Mouse (Mus musculus) cerebellum, postnatal 14 days (tissue): ENCODE measurements around the gene Smim24.
A peak's percentile ranks its signal among the peaks of the same experiment; 100 is the strongest.

ENCODE experiments used
- DNase-seq, 2 experiments: peaks; one replicate each; pipeline ENCODE4 v3.0.0; 2021; ENCODE audit warnings: mixed read lengths in 2 of 2

Gene Smim24

GRCm38 (mm10) chr10:81410981-81411380, 18.1 kb downstream of the Smim24 start:
- no peak for DNase-seq

GRCm38 (mm10) chr10:81411471-81412400, 18.9 kb downstream of the Smim24 start:
- peak; percentile 95 for DNase-seq

GRCm38 (mm10) chr10:81412586-81413309, 19.9 kb downstream of the Smim24 start:
- DNase-seq: peak in 1 of 2 experiments; percentile 61

GRCm38 (mm10) chr10:81413310-81414261, 20.7 kb downstream of the Smim24 start:
- peak; percentile 88 to 90 for DNase-seq

- DNase-seq: peak in 1 of 2 experiments; percentile 59
Observed at GRCm38 (mm10) chr10:81414682-81415081, 21.8 kb downstream of the Smim24 start.

- DNase-seq: no peak
Observed at GRCm38 (mm10) chr10:81415146-81415545, 22.3 kb downstream of the Smim24 start.

GRCm38 (mm10) chr10:81415549-81416310, 22.9 kb downstream of the Smim24 start:
- DNase-seq: peak; percentile 68 to 71

GRCm38 (mm10) chr10:81416581-81417226, 23.9 kb downstream of the Smim24 start:
- peak; percentile 97 to 98 for DNase-seq

- peak in 1 of 2 experiments; percentile 44 for DNase-seq
Observed at GRCm38 (mm10) chr10:81417227-81418215, 24.7 kb downstream of the Smim24 start.

GRCm38 (mm10) chr10:81418216-81419070, 25.6 kb downstream of the Smim24 start:
- peak; percentile 24 to 35 for DNase-seq

GRCm38 (mm10) chr10:81419111-81419928, 26.5 kb downstream of the Smim24 start:
- DNase-seq: peak; percentile 27 to 34

GRCm38 (mm10) chr10:81420191-81420767, 27.4 kb downstream of the Smim24 start:
- DNase-seq: peak; percentile 77 to 82

- DNase-seq: peak; percentile 17 to 20
Observed at GRCm38 (mm10) chr10:81421041-81421796, 28.4 kb downstream of the Smim24 start.

GRCm38 (mm10) chr10:81421797-81422100, 28.9 kb downstream of the Smim24 start:
- DNase-seq: no peak

- DNase-seq: peak; percentile 24 to 26
Observed at GRCm38 (mm10) chr10:81422191-81422590, 29.3 kb downstream of the Smim24 start.

GRCm38 (mm10) chr10:81422661-81423217, 29.9 kb downstream of the Smim24 start:
- DNase-seq: peak in 1 of 2 experiments; percentile 24
